Mouse (Mus musculus): ENCODE data around the gene Chadl. TPM values are rescaled to one million over a fixed set of nuclear protein-coding genes. Genes with fewer than 3 reads are reported as not detected.
"Not testable (repeated sequence)": the region's sequence is repeated elsewhere in the genome, so short reads cannot be mapped to it uniquely, and the experiment has no call there.

The Chadl gene
- total RNA-seq (2021) = 1 to 10 TPM in 1 of 2 experiments, under 1 TPM in 1; 0.76 to 1.5 TPM

- DNase-seq = no peak
These were observed at the start of gene Chadl for GRCm38 (mm10) chr15:81697175-81697574. Chadl (minus strand) TSS chr15:81697287.

- DNase-seq = peak; percentile 82
These were observed 48.6 kb upstream of the Chadl start for GRCm38 (mm10) chr15:81745601-81746114.

GRCm38 (mm10) chr15:81744992-81745600 is 48.0 kb upstream of the Chadl start, which contains the start of the genes Zc3h7b and Rangap1:
Zc3h7b (plus strand) TSS chr15:81745057.
Rangap1 (minus strand) TSS chr15:81745530.
- DNase-seq = peak; percentile 85

GRCm38 (mm10) chr15:81742368-81742767 is 45.3 kb upstream of the Chadl start:
- not testable (repeated sequence) for DNase-seq

- DNase-seq = no peak
These were observed 42.8 kb upstream of the Chadl start for GRCm38 (mm10) chr15:81739924-81740323.

- DNase-seq = no peak
These were observed 42.2 kb upstream of the Chadl start for GRCm38 (mm10) chr15:81739296-81739695.

- no peak for DNase-seq
These were observed 38.0 kb upstream of the Chadl start for GRCm38 (mm10) chr15:81735075-81735474.

GRCm38 (mm10) chr15:81729792-81730635 is 32.9 kb upstream of the Chadl start:
- DNase-seq = peak; percentile 97

GRCm38 (mm10) chr15:81729241-81729791 is 32.2 kb upstream of the Chadl start:
- DNase-seq = peak; percentile 34

GRCm38 (mm10) chr15:81725965-81726364 is 28.9 kb upstream of the Chadl start:
- DNase-seq = no peak

- no peak for DNase-seq
These were observed 26.6 kb upstream of the Chadl start for GRCm38 (mm10) chr15:81723653-81724052.

- no peak for DNase-seq
These were observed 25.3 kb upstream of the Chadl start for GRCm38 (mm10) chr15:81722361-81722760.

- DNase-seq = no peak
These were observed 22.0 kb upstream of the Chadl start for GRCm38 (mm10) chr15:81719139-81719531.

- DNase-seq = no peak
These were observed 21.4 kb upstream of the Chadl start for GRCm38 (mm10) chr15:81718336-81719138.

- DNase-seq = no peak
These were observed 16.7 kb upstream of the Chadl start for GRCm38 (mm10) chr15:81713742-81714141.

GRCm38 (mm10) chr15:81710801-81711200 is 13.7 kb upstream of the Chadl start:
- DNase-seq = no peak

GRCm38 (mm10) chr15:81709686-81710085 is 12.6 kb upstream of the Chadl start:
- DNase-seq = no peak

GRCm38 (mm10) chr15:81708991-81709390 is 11.9 kb upstream of the Chadl start:
- no peak for DNase-seq

- DNase-seq = no peak
These were observed 6.0 kb upstream of the Chadl start for GRCm38 (mm10) chr15:81703094-81703489.

- no peak for DNase-seq
These were observed 5.4 kb upstream of the Chadl start for GRCm38 (mm10) chr15:81702306-81703093.

- not testable (repeated sequence) for DNase-seq
These were observed 4.3 kb upstream of the Chadl start for GRCm38 (mm10) chr15:81701350-81701749.

All from heart, postnatal 4 days (tissue).